Mouse (Mus musculus): ENCODE data around the gene Phactr3.

DNA sequence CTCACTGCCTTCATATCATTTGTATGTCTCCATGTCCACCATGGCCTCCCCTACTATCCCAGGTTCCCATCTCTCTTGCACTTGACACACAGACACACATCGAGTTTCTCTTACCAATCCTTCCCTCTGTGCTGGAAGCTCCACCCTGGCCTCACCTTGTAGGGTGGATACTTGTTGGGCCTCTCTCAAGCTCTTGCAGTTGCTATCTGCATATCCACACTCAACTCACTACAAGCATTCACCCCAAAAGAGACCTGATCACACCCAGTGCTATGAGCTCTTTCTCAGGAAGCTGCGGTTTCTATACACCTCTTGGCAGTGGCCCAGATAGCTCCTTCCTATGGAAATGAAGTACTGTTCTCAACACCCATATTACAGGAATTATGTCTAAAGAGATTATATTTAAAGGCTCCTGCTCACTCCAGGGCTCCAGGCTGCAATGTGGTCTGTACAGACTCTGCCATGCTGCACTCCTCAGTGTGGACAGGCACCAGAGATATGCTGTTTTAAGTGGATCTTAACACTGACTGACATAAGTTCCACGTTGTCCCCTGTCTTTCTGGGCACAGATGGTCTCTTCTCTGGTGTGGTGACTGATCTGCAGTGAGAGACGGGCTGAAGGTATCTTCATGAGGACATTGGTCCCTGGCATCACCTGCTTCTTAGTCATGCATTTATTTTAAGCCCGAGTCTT is 100.8 kb downstream of the Phactr3 start:
- TF ChIP-seq POLR2A (IDR thresholded peaks at IDR 0.05; ENCODE audit: insufficient read length, low read depth), result no peak
- TF ChIP-seq TCF3 (IDR thresholded peaks at IDR 0.05; ENCODE audit: insufficient read length, low read depth), result no peak

Data from myocyte (in vitro differentiated cells).